Mouse (Mus musculus): ENCODE data around the gene Sbno2. TPM values are rescaled to one million over a fixed set of nuclear protein-coding genes. Genes with fewer than 3 reads are reported as not detected.
A peak's percentile ranks its signal among the peaks of the same experiment; 100 is the strongest.
"Not testable (repeated sequence)": the region's sequence is repeated elsewhere in the genome, so short reads cannot be mapped to it uniquely, and the experiment has no call there.

Sbno2 gene
- polyA plus RNA-seq, 1 experiment from 2014 or later: 9.6 TPM

GRCm38 (mm10) chr10:80050885-80051617 is 54.3 kb downstream of the Sbno2 start:
- Histone ChIP-seq H3K27ac (peak overlapping the region; percentile 88), H3K4me2 (ENCODE audit: low read length) (no peak overlapping the region), H3K27me3 (ENCODE audit: insufficient read depth, low read length) (no peaks in the 10 kb centered on the region), H3K36me3 (ENCODE audit: insufficient read depth, low read length) (peaks cover 5% of the 10 kb centered on the region; the same call in 1 of the 2 replicates), H3K4me1 (replicated peaks; ENCODE audit: insufficient read depth, low read length) (peaks cover 25% of the 10 kb centered on the region), H3K9ac (ENCODE audit: low read depth, low read length) (peak overlapping the region; percentile 10; the same call in 1 of the 2 replicates), H3K4me3 (replicated peaks; ENCODE audit: low read depth, low read length) (no peak overlapping the region), H3K9me3 (replicated peaks; ENCODE audit: low read length) (no peaks in the 10 kb centered on the region)
- DNase-seq (ENCODE audit: low spot score) (no peak), ATAC-seq (replicated peaks; ENCODE audit: low FRiP score, low read depth) (no peak)
- 33% methylated on average over 15 of the region's 15 CpGs for WGBS
- no peak for TF ChIP-seq CTCF (IDR thresholded peaks at IDR 0.05; ENCODE audit: low read depth)

- no peaks in the 10 kb centered on the region for H3K36me3 ChIP-seq (ENCODE audit: insufficient read depth, low read length)
- no peak overlapping the region for H3K4me2 ChIP-seq (ENCODE audit: low read length)
- 39% methylated on average over 6 of the region's 6 CpGs for WGBS
- no peak for DNase-seq (ENCODE audit: low spot score)
- no peaks in the 10 kb centered on the region for H3K9me3 ChIP-seq (replicated peaks; ENCODE audit: low read length)
- peaks cover 19% of the 10 kb centered on the region for H3K4me1 ChIP-seq (replicated peaks; ENCODE audit: insufficient read depth, low read length)
- no peaks in the 10 kb centered on the region for H3K27me3 ChIP-seq (ENCODE audit: insufficient read depth, low read length)
- H3K4me3 ChIP-seq (replicated peaks; ENCODE audit: low read depth, low read length): no peak overlapping the region
- no peak overlapping the region for H3K9ac ChIP-seq (ENCODE audit: low read depth, low read length)
- ATAC-seq (replicated peaks; ENCODE audit: low FRiP score, low read depth): no peak
- TF ChIP-seq CTCF (IDR thresholded peaks at IDR 0.05; ENCODE audit: low read depth): no peak
- peak overlapping the region; percentile 88; the same call in 1 of the 2 replicates for H3K27ac ChIP-seq
Observed at GRCm38 (mm10) chr10:80050244-80050643, 55.1 kb downstream of the Sbno2 start.

- H3K27ac ChIP-seq: peak overlapping the region; percentile 58; the same call in 1 of the 2 replicates
- H3K9ac ChIP-seq (ENCODE audit: low read depth, low read length): no peak overlapping the region
- H3K9me3 ChIP-seq (replicated peaks; ENCODE audit: low read length): no peaks in the 10 kb centered on the region
- 0 out of 2 replicates have a peak, but pooled peaks cover 17% of the 10 kb centered on the region for H3K4me1 ChIP-seq (replicated peaks; ENCODE audit: insufficient read depth, low read length)
- H3K27me3 ChIP-seq (ENCODE audit: insufficient read depth, low read length): no peaks in the 10 kb centered on the region
- DNase-seq (ENCODE audit: low spot score) (no peak), ATAC-seq (replicated peaks; ENCODE audit: low FRiP score, low read depth) (no peak)
- TF ChIP-seq CTCF (IDR thresholded peaks at IDR 0.05; ENCODE audit: low read depth): no peak
- no peaks in the 10 kb centered on the region for H3K36me3 ChIP-seq (ENCODE audit: insufficient read depth, low read length)
- H3K4me3 ChIP-seq (replicated peaks; ENCODE audit: low read depth, low read length): no peak overlapping the region
- WGBS: 81% methylated on average over 3 of the region's 3 CpGs
- no peak overlapping the region for H3K4me2 ChIP-seq (ENCODE audit: low read length)
Observed at GRCm38 (mm10) chr10:80048834-80049233, 56.5 kb downstream of the Sbno2 start.

GRCm38 (mm10) chr10:80048396-80048795 is 57.0 kb downstream of the Sbno2 start:
- no peak overlapping the region for H3K4me2 ChIP-seq (ENCODE audit: low read length)
- TF ChIP-seq CTCF (IDR thresholded peaks at IDR 0.05; ENCODE audit: low read depth): no peak
- no peak overlapping the region for H3K4me3 ChIP-seq (replicated peaks; ENCODE audit: low read depth, low read length)
- H3K27ac ChIP-seq: peak overlapping the region; percentile 58; the same call in 1 of the 2 replicates
- no peaks in the 10 kb centered on the region for H3K27me3 ChIP-seq (ENCODE audit: insufficient read depth, low read length)
- DNase-seq (ENCODE audit: low spot score): no peak
- no peaks in the 10 kb centered on the region for H3K36me3 ChIP-seq (ENCODE audit: insufficient read depth, low read length)
- no peaks in the 10 kb centered on the region for H3K9me3 ChIP-seq (replicated peaks; ENCODE audit: low read length)
- WGBS: 47% methylated on average over 5 of the region's 5 CpGs
- no peak for ATAC-seq (replicated peaks; ENCODE audit: low FRiP score, low read depth)
- 0 out of 2 replicates have a peak, but pooled peaks cover 17% of the 10 kb centered on the region for H3K4me1 ChIP-seq (replicated peaks; ENCODE audit: insufficient read depth, low read length)
- H3K9ac ChIP-seq (ENCODE audit: low read depth, low read length): no peak overlapping the region

- DNase-seq (ENCODE audit: low spot score): no peak
- WGBS: 36% methylated on average over 9 of the region's 9 CpGs
- Histone ChIP-seq H3K4me2 (ENCODE audit: low read length) (0 out of 2 replicates have a peak within 1 kb of the TSS, but pooled peaks have one; percentile 5), H3K9ac (ENCODE audit: low read depth, low read length) (peak within 1 kb of the TSS; percentile 28; the same call in 1 of the 2 replicates), H3K9me3 (replicated peaks; ENCODE audit: low read length) (no peaks in the 10 kb centered on the region), H3K4me1 (replicated peaks; ENCODE audit: insufficient read depth, low read length) (0 out of 2 replicates have a peak, but pooled peaks cover 8% of the 10 kb centered on the region), H3K36me3 (ENCODE audit: insufficient read depth, low read length) (no peaks in the 10 kb centered on the region), H3K27ac (peak within 1 kb of the TSS; percentile 75), H3K27me3 (ENCODE audit: insufficient read depth, low read length) (no peaks in the 10 kb centered on the region), H3K4me3 (replicated peaks; ENCODE audit: low read depth, low read length) (no peak within 1 kb of the TSS)
- no peak for ATAC-seq (replicated peaks; ENCODE audit: low FRiP score, low read depth)
- no peak for TF ChIP-seq CTCF (IDR thresholded peaks at IDR 0.05; ENCODE audit: low read depth)
Observed at GRCm38 (mm10) chr10:80047041-80047565, 58.3 kb downstream of the Sbno2 start, which contains the start of gene Gpx4. Gpx4 (plus strand) TSS chr10:80047166.

GRCm38 (mm10) chr10:80045766-80046165 is 59.6 kb downstream of the Sbno2 start:
- Histone ChIP-seq H3K27ac (no peak overlapping the region), H3K9ac (ENCODE audit: low read depth, low read length) (no peak overlapping the region), H3K36me3 (ENCODE audit: insufficient read depth, low read length) (no peaks in the 10 kb centered on the region), H3K4me1 (replicated peaks; ENCODE audit: insufficient read depth, low read length) (0 out of 2 replicates have a peak, but pooled peaks cover 3% of the 10 kb centered on the region), H3K9me3 (replicated peaks; ENCODE audit: low read length) (no peaks in the 10 kb centered on the region), H3K4me2 (ENCODE audit: low read length) (no peak overlapping the region), H3K4me3 (replicated peaks; ENCODE audit: low read depth, low read length) (no peak overlapping the region), H3K27me3 (ENCODE audit: insufficient read depth, low read length) (no peaks in the 10 kb centered on the region)
- ATAC-seq (replicated peaks; ENCODE audit: low FRiP score, low read depth) (no peak), DNase-seq (ENCODE audit: low spot score) (no peak)
- TF ChIP-seq CTCF (IDR thresholded peaks at IDR 0.05; ENCODE audit: low read depth): no peak
- WGBS: 78% methylated on average over 5 of the region's 5 CpGs

GRCm38 (mm10) chr10:80045364-80045763 is 60.0 kb downstream of the Sbno2 start:
- not testable (repeated sequence) for H3K4me1 ChIP-seq (replicated peaks; ENCODE audit: insufficient read depth, low read length); H3K36me3 ChIP-seq (ENCODE audit: insufficient read depth, low read length); H3K4me3 ChIP-seq (replicated peaks; ENCODE audit: low read depth, low read length); H3K27me3 ChIP-seq (ENCODE audit: insufficient read depth, low read length); H3K4me2 ChIP-seq (ENCODE audit: low read length); H3K9me3 ChIP-seq (replicated peaks; ENCODE audit: low read length); H3K9ac ChIP-seq (ENCODE audit: low read depth, low read length); ATAC-seq (replicated peaks; ENCODE audit: low FRiP score, low read depth); DNase-seq (ENCODE audit: low spot score); H3K27ac ChIP-seq
- WGBS: 82% methylated on average over 2 of the region's 4 CpGs

All from kidney, postnatal 0 days (tissue).